Mouse (Mus musculus) midbrain, postnatal 0 days (tissue): Measurements from ENCODE around the gene Mgst2. TPM values are rescaled to one million over a fixed set of nuclear protein-coding genes. Genes with fewer than 3 reads are reported as not detected.
A peak's percentile ranks its signal among the peaks of the same experiment; 100 is the strongest.

ENCODE experiments used
- ATAC-seq: fragments of 200-750 bp; cut with Nextera tagmentation; 2 replicates; pipeline ENCODE4 v1.8.0; 2017; ENCODE audit warnings: moderate number of reproducible peaks, mild to moderate bottlenecking, moderate TSS enrichment, moderate library complexity; ENCODE audit not compliant: low FRiP score
- DNase-seq: peaks from one replicate; pipeline ENCODE4 v3.0.0-alpha.2; 2015; ENCODE audit warnings: low spot score
- H3K27ac ChIP-seq: fragments of 300-500 bp; sonication (generic); 2 replicates; pipeline ENCODE4 v1.5.1; 2014; ENCODE audit warnings: low read depth, mild to moderate bottlenecking, low read length, mixed read lengths
- H3K27me3 ChIP-seq: fragments of 300-500 bp; sonication (generic); 2 replicates; pipeline ENCODE4 v1.6.1; 2014; ENCODE audit warnings: low read length, control low read depth, mixed read lengths; ENCODE audit not compliant: insufficient read depth
- H3K36me3 ChIP-seq: fragments of 300-500 bp; sonication (generic); 2 replicates; pipeline ENCODE4 v1.6.1; 2014; ENCODE audit warnings: low read length, control low read depth, mixed read lengths; ENCODE audit not compliant: insufficient read depth
- H3K4me1 ChIP-seq: fragments of 300-500 bp; sonication (generic); 2 replicates; pipeline ENCODE4 v1.6.1; 2014; ENCODE audit warnings: mild to moderate bottlenecking, control low read depth, antibody characterized with exemption, low read length, mixed read lengths; ENCODE audit not compliant: insufficient read depth
- H3K4me2 ChIP-seq: fragments of 300-500 bp; sonication (generic); 2 replicates; pipeline ENCODE4 v1.6.1; 2014; ENCODE audit warnings: low read depth, mild to moderate bottlenecking, low read length, mixed read lengths; ENCODE audit not compliant: poor library complexity, severe bottlenecking
- H3K4me3 ChIP-seq: fragments of 300-500 bp; sonication (generic); 2 replicates; pipeline ENCODE4 v1.5.1; 2014; ENCODE audit warnings: low read depth, mild to moderate bottlenecking, low read length, moderate library complexity
- H3K9ac ChIP-seq: fragments of 300-500 bp; sonication (generic); replicated peaks from 2 replicates; pipeline ENCODE4 v1.6.1; 2014; ENCODE audit warnings: mild to moderate bottlenecking, low read length, moderate library complexity, mixed read lengths; ENCODE audit not compliant: poor library complexity, severe bottlenecking
- H3K9me3 ChIP-seq: fragments of 300-500 bp; sonication (generic); 2 replicates; pipeline ENCODE4 v1.6.1; 2016; ENCODE audit warnings: low read length, control low read depth
- CTCF ChIP-seq: IDR thresholded peaks from 2 replicates; pipeline ENCODE4 v1.5.1; 2016; ENCODE audit warnings: antibody characterized with exemption, mild to moderate bottlenecking
- WGBS: fragments of 180-500 bp; shearing (Covaris S2); extraction: QIAGEN DNeasy Blood & Tissue Kit; methylation state at CpG from one replicate; pipeline ENCODE4 v1.1.7; 2014; 5-methylcytosine and 5-hydroxymethylcytosine counted together
- polyA plus RNA-seq: library from polyadenylated mRNA; unstranded; fragments of >200 nt; fragmentation: Nextera tagmentation; extraction: Ambion mirVana; gene quantifications from 2 replicates; pipeline ENCODE4 v1.2.1, GENCODE M21; 2015
- total RNA-seq: library from RNA; depleted of rRNA; stranded (reverse); fragments of >200 nt; gene quantifications from 2 replicates; pipeline ENCODE4 v1.2.3, GENCODE M21; 2014

The Mgst2 gene
- total and polyA plus RNA-seq, 2 experiments from 2014 or later, result 0.16 to 0.58 TPM

GRCm38 (mm10) chr3:51628977-51629376 is 31.2 kb upstream of the Mgst2 start:
- Histone ChIP-seq H3K9me3 (peaks cover 4% of the 10 kb centered on the region; the same call in 1 of the 2 replicates), H3K36me3 (no peaks in the 10 kb centered on the region), H3K27me3 (no peaks in the 10 kb centered on the region), H3K4me3 (no peak overlapping the region), H3K9ac (no peak overlapping the region), H3K4me2 (no peak overlapping the region), H3K27ac (no peak overlapping the region), H3K4me1 (no peaks in the 10 kb centered on the region)
- no peak for TF ChIP-seq CTCF
- 80% methylated on average over 3 of the region's 3 CpGs for WGBS
- no peak for ATAC-seq
- no peak for DNase-seq

GRCm38 (mm10) chr3:51630746-51631145 is 29.4 kb upstream of the Mgst2 start:
- 90% methylated on average over 1 of the region's 1 CpGs for WGBS
- Histone ChIP-seq H3K9me3 (peaks cover 4% of the 10 kb centered on the region; the same call in 1 of the 2 replicates), H3K27me3 (no peaks in the 10 kb centered on the region), H3K9ac (no peak overlapping the region), H3K4me1 (no peaks in the 10 kb centered on the region), H3K36me3 (no peaks in the 10 kb centered on the region), H3K27ac (no peak overlapping the region), H3K4me3 (no peak overlapping the region), H3K4me2 (no peak overlapping the region)
- DNase-seq (no peak), ATAC-seq (no peak)
- TF ChIP-seq CTCF, result no peak

GRCm38 (mm10) chr3:51631971-51632370 is 28.2 kb upstream of the Mgst2 start:
- Histone ChIP-seq H3K9ac (no peak overlapping the region), H3K27ac (no peak overlapping the region), H3K9me3 (peaks cover 4% of the 10 kb centered on the region; the same call in 1 of the 2 replicates), H3K27me3 (no peaks in the 10 kb centered on the region), H3K4me1 (no peaks in the 10 kb centered on the region), H3K36me3 (no peaks in the 10 kb centered on the region), H3K4me2 (no peak overlapping the region), H3K4me3 (no peak overlapping the region)
- no peak for TF ChIP-seq CTCF
- WGBS, result 91% methylated on average over 4 of the region's 4 CpGs
- DNase-seq (peak; percentile 15), ATAC-seq (no peak)

GRCm38 (mm10) chr3:51634451-51634850 is 25.7 kb upstream of the Mgst2 start:
- WGBS, result 33% methylated on average over 1 of the region's 1 CpGs
- H3K27me3 ChIP-seq, result no peaks in the 10 kb centered on the region
- no peaks in the 10 kb centered on the region for H3K4me1 ChIP-seq
- peak overlapping the region; percentile 14; the same call in 1 of the 2 replicates for H3K27ac ChIP-seq
- no peak for ATAC-seq
- DNase-seq, result peak; percentile 83
- H3K36me3 ChIP-seq, result no peaks in the 10 kb centered on the region
- no peak overlapping the region for H3K4me2 ChIP-seq
- no peak for TF ChIP-seq CTCF
- H3K4me3 ChIP-seq, result no peak overlapping the region
- H3K9ac ChIP-seq, result no peak overlapping the region
- H3K9me3 ChIP-seq, result peaks cover 4% of the 10 kb centered on the region; the same call in 1 of the 2 replicates

GRCm38 (mm10) chr3:51635960-51636359 is 24.2 kb upstream of the Mgst2 start:
- Histone ChIP-seq H3K4me2 (no peak overlapping the region), H3K27me3 (no peaks in the 10 kb centered on the region), H3K9ac (no peak overlapping the region), H3K4me3 (no peak overlapping the region), H3K9me3 (peaks cover under 1% of the 10 kb centered on the region; the same call in 1 of the 2 replicates), H3K36me3 (no peaks in the 10 kb centered on the region), H3K4me1 (no peaks in the 10 kb centered on the region), H3K27ac (no peak overlapping the region)
- ATAC-seq (no peak), DNase-seq (no peak)
- TF ChIP-seq CTCF, result no peak
- WGBS, result 85% methylated on average over 2 of the region's 2 CpGs

- Histone ChIP-seq H3K27ac (no peak overlapping the region), H3K27me3 (no peaks in the 10 kb centered on the region), H3K36me3 (no peaks in the 10 kb centered on the region), H3K9me3 (no peaks in the 10 kb centered on the region), H3K4me2 (no peak overlapping the region), H3K4me1 (no peaks in the 10 kb centered on the region), H3K9ac (no peak overlapping the region), H3K4me3 (no peak overlapping the region)
- no peak for DNase-seq
- 89% methylated on average over 20 of the region's 20 CpGs for WGBS
- no peak for TF ChIP-seq CTCF
- ATAC-seq, result no peak
Observed at GRCm38 (mm10) chr3:51636700-51637099, 23.5 kb upstream of the Mgst2 start.
